Mouse (Mus musculus) frontal cortex, postnatal 10 days (tissue): Measurements from ENCODE around the gene Nfe2.

Experiments
- DNase-seq, 2 experiments: peaks; one replicate each; pipeline ENCODE4 v3.0.0; 2022; ENCODE audit warnings: low spot score in 2 of 2, mixed read lengths in 1 of 2

Gene Nfe2

GRCm38 (mm10) chr15:103216052-103216451, 42.2 kb downstream of the Nfe2 start:
- DNase-seq = no peak

GRCm38 (mm10) chr15:103214971-103215907, 43.0 kb downstream of the Nfe2 start:
- peak; percentile 87 to 90 for DNase-seq

GRCm38 (mm10) chr15:103214149-103214548, 44.1 kb downstream of the Nfe2 start:
- DNase-seq = no peak

GRCm38 (mm10) chr15:103205156-103205555, 53.0 kb downstream of the Nfe2 start:
- no peak for DNase-seq

- DNase-seq = no peak
Measured at GRCm38 (mm10) chr15:103202088-103202793, 56.0 kb downstream of the Nfe2 start.
